Mouse (Mus musculus) embryonic facial prominence, embryonic 13.5 days (tissue): ENCODE results near the gene Ipcef1. TPM values are rescaled to one million over a fixed set of nuclear protein-coding genes. Genes with fewer than 3 reads are reported as not detected.
"Not testable (repeated sequence)": the region's sequence is repeated elsewhere in the genome, so short reads cannot be mapped to it uniquely, and the experiment has no call there.

Experiments
- ATAC-seq: fragments of 200-750 bp; cut with Nextera tagmentation; 2 replicates; pipeline ENCODE4 v1.8.0; 2017; ENCODE audit warnings: low read depth; ENCODE audit not compliant: insufficient number of reproducible peaks, insufficient read depth, low FRiP score, low TSS enrichment
- H3K27ac ChIP-seq: fragments of 300-500 bp; sonication (generic); 2 replicates; pipeline ENCODE4 v1.5.1; 2015; ENCODE audit warnings: moderate library complexity, mild to moderate bottlenecking, inconsistent platforms
- H3K27me3 ChIP-seq: fragments of 300-500 bp; sonication (generic); 2 replicates; pipeline ENCODE4 v1.6.1; 2015; ENCODE audit warnings: mild to moderate bottlenecking, inconsistent platforms
- H3K36me3 ChIP-seq: fragments of 300-500 bp; sonication (generic); 2 replicates; pipeline ENCODE4 v1.6.1; 2015; ENCODE audit warnings: mild to moderate bottlenecking, inconsistent platforms
- H3K4me1 ChIP-seq: fragments of 300-500 bp; sonication (generic); 2 replicates; pipeline ENCODE4 v1.6.1; 2015; ENCODE audit warnings: inconsistent platforms
- H3K4me2 ChIP-seq: fragments of 300-500 bp; sonication (generic); 2 replicates; pipeline ENCODE4 v1.6.1; 2015; ENCODE audit warnings: moderate library complexity, mild to moderate bottlenecking, inconsistent platforms
- H3K4me3 ChIP-seq: fragments of 300-500 bp; sonication (generic); 2 replicates; pipeline ENCODE4 v1.5.1; 2015; ENCODE audit warnings: mild to moderate bottlenecking, inconsistent platforms
- H3K9ac ChIP-seq: fragments of 300-500 bp; sonication (generic); 2 replicates; pipeline ENCODE4 v1.6.1; 2015; ENCODE audit warnings: mild to moderate bottlenecking, inconsistent platforms
- H3K9me3 ChIP-seq: fragments of 300-500 bp; sonication (generic); 2 replicates; pipeline ENCODE4 v1.6.1; 2016; ENCODE audit warnings: inconsistent platforms
- WGBS: fragments of 180-500 bp; shearing (Covaris S2); methylation state at CpG from one replicate; pipeline ENCODE4 v1.1.7; 2015; ENCODE audit warnings: mixed read lengths; 5-methylcytosine and 5-hydroxymethylcytosine counted together
- polyA plus RNA-seq: library from polyadenylated mRNA; unstranded; fragments of >200 nt; fragmentation: Nextera tagmentation; extraction: Ambion mirVana; gene quantifications from 2 replicates; pipeline ENCODE4 v1.2.1, GENCODE M21; 2015

Gene Ipcef1
- polyA plus RNA-seq, 1 experiment from 2014 or later = 0.48 TPM

- Histone ChIP-seq H3K9ac (no peak overlapping the region), H3K27ac (no peak overlapping the region), H3K4me2 (no peak overlapping the region), H3K9me3 (no peaks in the 10 kb centered on the region), H3K4me1 (no peaks in the 10 kb centered on the region), H3K4me3 (no peak overlapping the region), H3K36me3 (no peaks in the 10 kb centered on the region), H3K27me3 (no peaks in the 10 kb centered on the region)
- 74% methylated on average over 2 of the region's 2 CpGs for WGBS
- ATAC-seq = no peak
These were observed 142.5 kb downstream of the Ipcef1 start for GRCm38 (mm10) chr10:6909763-6910162.

- Histone ChIP-seq H3K4me1 (no peaks in the 10 kb centered on the region), H3K4me2 (no peak overlapping the region), H3K36me3 (no peaks in the 10 kb centered on the region), H3K27me3 (no peaks in the 10 kb centered on the region), H3K4me3 (no peak overlapping the region), H3K9me3 (no peaks in the 10 kb centered on the region), H3K9ac (no peak overlapping the region), H3K27ac (no peak overlapping the region)
- 85% methylated on average over 3 of the region's 3 CpGs for WGBS
- no peak for ATAC-seq
These were observed 150.4 kb downstream of the Ipcef1 start for GRCm38 (mm10) chr10:6901819-6902393.

DNA sequence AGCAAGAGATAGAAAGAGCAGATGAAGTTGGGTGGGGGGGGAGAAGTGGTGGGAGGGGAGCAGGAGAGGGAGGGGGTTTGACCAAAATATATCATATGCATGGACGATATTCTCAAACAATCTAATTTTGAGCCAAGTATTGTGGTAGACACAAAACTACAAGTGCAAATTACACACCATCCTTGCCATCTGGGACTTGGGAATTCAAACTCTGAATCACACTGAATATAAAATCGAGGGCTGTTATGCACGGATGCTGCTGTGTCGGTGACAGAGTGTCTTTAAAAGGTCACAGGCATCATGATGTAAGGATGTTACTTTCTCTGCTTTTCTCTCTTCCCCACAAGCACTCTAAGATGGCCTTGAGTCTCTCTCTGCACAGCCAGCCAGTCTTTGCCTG lies 152.2 kb downstream of the Ipcef1 start:
- H3K27ac ChIP-seq = no peak overlapping the region
- H3K9me3 ChIP-seq = no peaks in the 10 kb centered on the region
- H3K36me3 ChIP-seq = no peaks in the 10 kb centered on the region
- no peak overlapping the region for H3K4me3 ChIP-seq
- no peaks in the 10 kb centered on the region for H3K4me1 ChIP-seq
- no peaks in the 10 kb centered on the region for H3K27me3 ChIP-seq
- H3K4me2 ChIP-seq = no peak overlapping the region
- no peak overlapping the region for H3K9ac ChIP-seq
- WGBS = 85% methylated on average over 4 of the region's 4 CpGs
- no peak for ATAC-seq

DNA sequence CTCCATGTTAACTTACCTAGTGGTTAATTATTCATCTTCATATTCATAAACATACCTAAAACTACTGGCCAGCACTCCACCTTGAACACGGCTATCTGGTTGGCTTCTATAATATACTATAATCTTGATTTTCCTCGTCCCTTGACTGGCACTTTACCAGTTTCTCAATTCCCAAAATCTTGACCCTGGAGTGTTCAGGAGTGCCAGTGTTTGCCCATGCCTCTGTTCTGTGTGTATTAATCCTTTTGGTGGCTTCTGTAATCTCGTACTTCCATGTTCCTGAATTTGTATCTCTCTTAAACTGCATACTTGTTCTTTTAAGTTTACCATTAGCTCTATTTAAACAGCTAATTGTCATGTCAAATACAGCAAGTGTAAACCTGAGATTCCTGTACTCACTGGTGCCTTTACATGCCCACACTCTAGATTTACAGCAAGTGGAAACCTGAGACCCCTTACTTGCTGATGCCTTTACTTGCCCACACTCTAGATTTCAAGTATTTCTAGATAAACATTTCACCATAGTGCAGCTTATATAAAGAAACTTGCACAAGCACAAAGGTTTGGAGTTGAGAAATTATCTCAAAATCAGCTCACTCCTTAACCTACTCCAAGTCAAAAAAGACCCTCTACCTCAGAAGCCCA lies 155.5 kb downstream of the Ipcef1 start:
- Histone ChIP-seq H3K27ac (no peak overlapping the region), H3K4me3 (no peak overlapping the region), H3K27me3 (no peaks in the 10 kb centered on the region), H3K4me1 (no peaks in the 10 kb centered on the region), H3K4me2 (no peak overlapping the region), H3K36me3 (no peaks in the 10 kb centered on the region), H3K9me3 (no peaks in the 10 kb centered on the region), H3K9ac (no peak overlapping the region)
- ATAC-seq = no peak
- WGBS = 70% methylated on average over 3 of the region's 3 CpGs

DNA sequence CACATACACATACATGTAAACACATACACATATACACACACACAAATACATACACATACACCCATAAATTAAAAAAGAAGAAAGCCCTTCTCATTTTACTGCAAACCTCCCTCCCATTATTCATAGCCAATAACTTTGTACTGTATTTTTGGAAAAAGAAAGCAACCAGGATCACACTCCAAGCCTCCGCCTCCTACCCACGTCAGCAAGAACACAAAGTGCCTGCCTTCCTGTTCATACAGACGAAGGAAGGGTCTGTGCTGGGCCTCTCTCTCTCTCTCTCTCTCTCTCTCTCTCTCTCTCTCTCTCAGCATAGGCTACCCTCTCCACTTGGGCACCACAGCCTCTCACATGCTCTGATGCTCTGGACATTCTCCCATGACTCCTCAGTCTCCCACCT lies 156.5 kb downstream of the Ipcef1 start:
- H3K4me3 ChIP-seq = no peak overlapping the region
- H3K4me2 ChIP-seq = no peak overlapping the region
- 71% methylated on average over 3 of the region's 3 CpGs for WGBS
- no peaks in the 10 kb centered on the region for H3K4me1 ChIP-seq
- no peak for ATAC-seq
- H3K36me3 ChIP-seq = no peaks in the 10 kb centered on the region
- H3K9me3 ChIP-seq = no peaks in the 10 kb centered on the region
- no peak overlapping the region for H3K9ac ChIP-seq
- H3K27ac ChIP-seq = no peak overlapping the region
- H3K27me3 ChIP-seq = no peaks in the 10 kb centered on the region

DNA sequence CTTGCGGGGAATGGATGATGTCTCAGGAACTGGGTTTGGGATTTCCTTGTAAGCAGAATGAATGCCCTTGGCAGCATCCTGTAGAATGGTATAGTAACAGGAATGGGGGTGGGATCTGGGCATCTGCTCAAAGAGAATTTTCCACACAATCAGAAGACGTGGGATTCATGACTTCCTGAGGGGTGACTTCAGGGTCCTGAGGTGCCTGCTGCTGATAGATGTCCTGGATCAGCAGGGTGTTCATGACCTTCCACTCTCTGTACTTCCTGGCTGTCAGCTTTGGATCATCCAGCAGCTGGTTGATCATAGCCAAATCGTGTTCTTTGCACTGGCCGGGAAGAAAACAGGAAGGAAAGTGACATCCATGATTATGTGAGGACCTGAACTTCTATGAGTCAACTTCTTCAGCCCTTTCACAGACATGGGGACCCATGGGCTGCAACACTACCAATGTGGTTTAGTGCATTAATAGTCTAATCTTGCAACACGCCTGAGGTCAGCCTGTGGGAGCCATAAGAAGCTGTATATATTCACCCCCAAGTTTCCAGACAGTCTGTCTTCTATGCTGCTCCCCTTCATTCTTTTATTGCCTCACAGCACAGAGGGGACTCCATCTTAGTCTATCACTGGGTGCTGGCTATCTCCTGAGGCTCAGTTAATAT lies 161.8 kb downstream of the Ipcef1 start:
- WGBS = 80% methylated on average over 5 of the region's 5 CpGs

GRCm38 (mm10) chr10:6889640-6890245 lies 162.5 kb downstream of the Ipcef1 start:
- Histone ChIP-seq H3K36me3 (no peaks in the 10 kb centered on the region), H3K9me3 (no peaks in the 10 kb centered on the region), H3K4me1 (peaks cover 4% of the 10 kb centered on the region; the same call in 1 of the 2 replicates), H3K4me3 (no peak overlapping the region), H3K4me2 (no peak overlapping the region), H3K9ac (no peak overlapping the region), H3K27ac (no peak overlapping the region), H3K27me3 (no peaks in the 10 kb centered on the region)
- ATAC-seq = no peak
- WGBS = 63% methylated on average over 5 of the region's 5 CpGs

More for the DNA sequence above, 161.8 kb downstream of the Ipcef1 start:
- ATAC-seq = no peak
- H3K4me1 ChIP-seq = peaks cover 4% of the 10 kb centered on the region; the same call in 1 of the 2 replicates
- H3K36me3 ChIP-seq = no peaks in the 10 kb centered on the region
- no peaks in the 10 kb centered on the region for H3K9me3 ChIP-seq
- no peak overlapping the region for H3K9ac ChIP-seq
- H3K4me2 ChIP-seq = no peak overlapping the region
- H3K27ac ChIP-seq = no peak overlapping the region
- no peaks in the 10 kb centered on the region for H3K27me3 ChIP-seq
- no peak overlapping the region for H3K4me3 ChIP-seq

DNA sequence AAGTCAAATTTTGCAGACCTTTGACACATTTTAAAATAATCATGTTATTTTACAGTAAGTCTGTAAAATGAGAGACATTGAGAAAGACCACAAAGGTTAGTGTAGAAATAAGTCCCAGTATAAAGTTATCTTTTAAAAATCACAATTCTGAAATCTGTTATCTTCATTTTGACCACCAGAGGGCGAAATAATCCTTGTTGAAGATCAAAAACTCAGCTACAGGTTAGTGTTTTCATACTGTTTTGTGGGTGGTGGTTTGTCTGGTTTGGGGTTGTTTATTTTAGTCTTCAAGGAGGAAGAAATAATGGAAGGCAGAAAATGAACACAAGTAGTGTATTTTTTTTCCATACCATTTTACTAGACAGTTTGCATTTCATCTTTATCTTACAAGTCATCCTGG lies 166.8 kb downstream of the Ipcef1 start:
- Histone ChIP-seq H3K9ac (no peak overlapping the region), H3K4me1 (peaks cover 4% of the 10 kb centered on the region; the same call in 1 of the 2 replicates), H3K36me3 (no peaks in the 10 kb centered on the region), H3K27me3 (no peaks in the 10 kb centered on the region), H3K4me2 (no peak overlapping the region), H3K4me3 (no peak overlapping the region), H3K27ac (no peak overlapping the region), H3K9me3 (no peaks in the 10 kb centered on the region)
- ATAC-seq = no peak
- WGBS = 2% methylated on average over 1 of the region's 1 CpGs

- H3K27ac ChIP-seq, H3K4me3 ChIP-seq, H3K4me1 ChIP-seq, H3K9ac ChIP-seq, H3K9me3 ChIP-seq, H3K36me3 ChIP-seq, ATAC-seq, H3K4me2 ChIP-seq, H3K27me3 ChIP-seq: not testable (repeated sequence)
- WGBS = 91% methylated on average over 1 of the region's 1 CpGs
These were observed 170.2 kb downstream of the Ipcef1 start for GRCm38 (mm10) chr10:6882041-6882440.

GRCm38 (mm10) chr10:6878276-6878881 lies 173.9 kb downstream of the Ipcef1 start:
- Histone ChIP-seq H3K27ac (no peak overlapping the region), H3K9ac (no peak overlapping the region), H3K4me3 (no peak overlapping the region), H3K4me2 (no peak overlapping the region), H3K27me3 (no peaks in the 10 kb centered on the region), H3K9me3 (no peaks in the 10 kb centered on the region), H3K4me1 (no peaks in the 10 kb centered on the region), H3K36me3 (no peaks in the 10 kb centered on the region)
- no peak for ATAC-seq
- WGBS = 90% methylated on average over 2 of the region's 2 CpGs

DNA sequence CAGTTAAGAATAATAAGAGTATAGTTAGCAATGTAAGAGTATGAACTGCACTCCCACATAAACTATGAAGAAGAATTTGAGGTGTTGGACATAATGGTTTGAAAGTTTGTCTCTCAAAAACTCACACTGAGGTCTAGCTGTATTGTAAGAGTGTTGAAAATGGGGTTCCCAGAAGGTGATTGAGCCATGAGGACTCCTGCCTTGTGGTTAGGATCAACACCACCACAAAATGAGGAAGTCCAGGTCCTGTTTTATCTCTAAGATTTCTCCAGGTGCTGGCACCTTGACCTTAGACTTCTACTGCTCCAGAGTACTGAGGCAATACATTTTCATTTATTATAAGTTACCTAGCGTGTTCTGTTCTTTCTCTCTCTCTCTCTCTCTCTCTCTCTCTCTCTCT lies 178.4 kb downstream of the Ipcef1 start:
- no peaks in the 10 kb centered on the region; the same call in 1 of the 2 replicates for H3K9me3 ChIP-seq
- no peaks in the 10 kb centered on the region for H3K27me3 ChIP-seq
- H3K36me3 ChIP-seq = no peaks in the 10 kb centered on the region
- H3K4me1 ChIP-seq = no peaks in the 10 kb centered on the region
- no peak for ATAC-seq
- WGBS = 69% methylated on average over 1 of the region's 1 CpGs
- no peak overlapping the region for H3K4me2 ChIP-seq
- H3K9ac ChIP-seq = no peak overlapping the region
- no peak overlapping the region for H3K27ac ChIP-seq
- H3K4me3 ChIP-seq = no peak overlapping the region
